Mouse (Mus musculus) ES-E14 (cell line): ENCODE data around the gene Hoxd9. TPM values are rescaled to one million over a fixed set of nuclear protein-coding genes. Genes with fewer than 3 reads are reported as not detected.
A peak's percentile ranks its signal among the peaks of the same experiment; 100 is the strongest.

Source experiments
- DNase-seq: peaks from one replicate; pipeline ENCODE4 v3.0.0-alpha.2; 2013; ENCODE audit warnings: low read depth, low spot score
- H3K27ac ChIP-seq: 2 replicates; pipeline ENCODE4 v1.5.1; 2012; ENCODE audit warnings: low read depth, mild to moderate bottlenecking, low read length, moderate library complexity, mixed read lengths; ENCODE audit not compliant: poor library complexity, insufficient read depth, severe bottlenecking
- H3K36me3 ChIP-seq: 2 replicates; pipeline ENCODE4 v1.6.1; 2012; ENCODE audit warnings: mild to moderate bottlenecking, low read length, moderate library complexity, mixed read lengths; ENCODE audit not compliant: control insufficient read depth, poor library complexity, insufficient read depth, severe bottlenecking
- H3K4me1 ChIP-seq, 2 experiments: fragments of 150-350 bp in 1 of 2; sonication (generic) in 1 of 2; 2 replicates each; pipeline ENCODE4 v1.6.1; 2012; ENCODE audit warnings: low read length in 2 of 2, mild to moderate bottlenecking in 1 of 2, mixed read lengths in 1 of 2; ENCODE audit not compliant: control insufficient read depth in 2 of 2, insufficient read depth in 2 of 2, poor library complexity in 1 of 2
- H3K4me3 ChIP-seq, 2 experiments: fragments of 150-350 bp in 1 of 2; sonication (generic) in 1 of 2; 2 replicates each; pipeline ENCODE4 v1.5.1; 2012; ENCODE audit warnings: low read length in 2 of 2, low read depth in 1 of 2, mild to moderate bottlenecking in 1 of 2, mixed read lengths in 1 of 2; ENCODE audit not compliant: insufficient read depth in 1 of 2, poor library complexity in 1 of 2, severe bottlenecking in 1 of 2
- H3K9ac ChIP-seq: 2 replicates; pipeline ENCODE4 v1.6.1; 2012; ENCODE audit warnings: low read depth, mild to moderate bottlenecking, low read length, mixed read lengths; ENCODE audit not compliant: poor library complexity, insufficient read depth, severe bottlenecking
- H3K9me3 ChIP-seq: fragments of 150-350 bp; sonication (generic); 2 replicates; pipeline ENCODE4 v1.6.1; 2012; ENCODE audit warnings: low read depth, mild to moderate bottlenecking, low read length; ENCODE audit not compliant: control insufficient read depth, insufficient read depth
- CHD2 ChIP-seq: IDR thresholded peaks from 2 replicates; pipeline ENCODE4 v1.6.1; 2014; ENCODE audit warnings: mild to moderate bottlenecking, low read depth, low read length, inconsistent platforms
- HCFC1 ChIP-seq: IDR thresholded peaks from 2 replicates; pipeline ENCODE4 v1.6.1; 2012; ENCODE audit warnings: low read length, inconsistent platforms, borderline replicate concordance; ENCODE audit not compliant: insufficient read depth
- MAFK ChIP-seq: IDR thresholded peaks from 2 replicates; pipeline ENCODE4 v1.6.1; 2014; ENCODE audit warnings: mild to moderate bottlenecking, low read depth, low read length, inconsistent platforms; ENCODE audit not compliant: insufficient read depth
- ZC3H11A ChIP-seq: IDR thresholded peaks from 2 replicates; pipeline ENCODE4 v1.6.1; 2012; ENCODE audit warnings: low read depth, mild to moderate bottlenecking, inconsistent platforms, low read length, borderline replicate concordance
- ZNF384 ChIP-seq: IDR thresholded peaks from 2 replicates; pipeline ENCODE4 v1.6.1; 2012; ENCODE audit warnings: low read depth, low read length, inconsistent platforms
- in situ Hi-C, 2 experiments: fragments of 600-800 bp; cut with MboI; formaldehyde crosslinking; loops; one replicate each; pipeline ENCODE4 v1.15.1; 2025; ENCODE audit warnings: low sequenced_read_pairs in 2 of 2, inconsistent platforms in 1 of 2; ENCODE audit not compliant: unreplicated experiment in 2 of 2
- total RNA-seq: library from RNA; depleted of rRNA; stranded (reverse); fragments of 300-350 nt; gene quantifications from 2 replicates; pipeline ENCODE4 v1.2.3, GENCODE M21; 2012

The Hoxd9 gene
- total RNA-seq, 1 experiment = 0.76 TPM

- Histone ChIP-seq H3K36me3 (no peaks in the 10 kb centered on the region), H3K27ac (no peak overlapping the region), H3K4me1 (peaks cover 0 to 4% of the 10 kb centered on the region in 2 experiments; a peak in 1 of 4 replicates), H3K4me3 (peak overlapping the region; percentile 42 to 60), H3K9me3 (no peaks in the 10 kb centered on the region), H3K9ac (no peak overlapping the region)
- TF ChIP-seq CHD2 (no peak), ZNF384 (no peak), MAFK (no peak), HCFC1 (no peak), ZC3H11A (no peak)
- in situ Hi-C loops = no loop called here
- DNase-seq = no peak
Observed at GRCm38 (mm10) chr2:74727640-74728302, 30.2 kb downstream of the Hoxd9 start.

- in situ Hi-C loops = no loop called here
- H3K4me3 ChIP-seq = peak overlapping the region in 1 of 2 experiments; percentile 5; a peak in 1 of 4 replicates
- H3K36me3 ChIP-seq = no peaks in the 10 kb centered on the region
- no peaks in the 10 kb centered on the region for H3K9me3 ChIP-seq
- H3K4me1 ChIP-seq = peaks cover 0 to 3% of the 10 kb centered on the region in 2 experiments; a peak in 1 of 4 replicates
- DNase-seq = no peak
- no peak overlapping the region for H3K27ac ChIP-seq
- no peak overlapping the region for H3K9ac ChIP-seq
- no peak for TF ChIP-seq HCFC1
- no peak for TF ChIP-seq ZNF384
- TF ChIP-seq CHD2 = no peak
- TF ChIP-seq MAFK = no peak
- TF ChIP-seq ZC3H11A = no peak
Observed at GRCm38 (mm10) chr2:74728303-74728680, 30.8 kb downstream of the Hoxd9 start.

GRCm38 (mm10) chr2:74730331-74730730 is 32.8 kb downstream of the Hoxd9 start:
- H3K36me3 ChIP-seq = no peaks in the 10 kb centered on the region
- in situ Hi-C loops = no loop called here
- no peak overlapping the region for H3K9ac ChIP-seq
- DNase-seq = no peak
- no peak overlapping the region for H3K27ac ChIP-seq
- no peak overlapping the region for H3K4me3 ChIP-seq
- no peak for TF ChIP-seq MAFK
- TF ChIP-seq ZC3H11A = no peak
- no peak for TF ChIP-seq HCFC1
- TF ChIP-seq CHD2 = no peak
- TF ChIP-seq ZNF384 = no peak
- H3K4me1 ChIP-seq = no peaks in the 10 kb centered on the region; a peak in 1 of 4 replicates
- no peaks in the 10 kb centered on the region for H3K9me3 ChIP-seq

DNA sequence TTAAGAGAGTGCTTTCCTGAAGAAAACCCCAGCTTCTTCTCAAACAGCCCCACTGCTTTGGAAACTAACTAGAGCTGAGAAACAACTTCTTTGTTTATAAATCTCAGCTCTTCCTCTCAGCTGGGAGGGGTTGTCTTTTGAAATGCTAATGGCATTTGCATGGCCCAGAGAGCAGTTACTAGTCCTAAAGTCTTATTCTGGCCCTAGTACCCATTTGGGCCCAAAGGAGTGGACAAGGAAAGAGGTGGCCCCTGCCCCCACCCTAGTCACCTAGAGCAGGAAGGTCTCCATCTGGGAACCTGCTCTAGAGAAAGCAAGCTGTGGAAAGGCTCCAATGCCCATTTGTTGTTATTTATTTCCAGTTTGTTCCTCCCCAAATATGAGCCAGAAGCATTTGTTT is 33.5 kb downstream of the Hoxd9 start:
- TF ChIP-seq CHD2 (no peak), HCFC1 (no peak), MAFK (no peak), ZNF384 (no peak), ZC3H11A (no peak)
- Histone ChIP-seq H3K27ac (no peak overlapping the region), H3K9me3 (no peaks in the 10 kb centered on the region), H3K9ac (no peak overlapping the region), H3K4me3 (no peak overlapping the region), H3K4me1 (no peaks in the 10 kb centered on the region; a peak in 1 of 4 replicates), H3K36me3 (no peaks in the 10 kb centered on the region)
- in situ Hi-C loops = no loop called here
- DNase-seq = no peak
